Mouse (Mus musculus) olfactory bulb, adult 2 months (tissue): ENCODE measurements around the gene Rad51d. TPM values are rescaled to one million over a fixed set of nuclear protein-coding genes. Genes with fewer than 3 reads are reported as not detected.
A peak's percentile ranks its signal among the peaks of the same experiment; 100 is the strongest.

Source experiments
- H3K27ac ChIP-seq: fragments of 200-500 bp; 2 replicates; pipeline ENCODE4 v1.5.1; 2012; ENCODE audit warnings: low read depth, low read length; ENCODE audit not compliant: insufficient read depth
- H3K4me1 ChIP-seq: fragments of 200-500 bp; 2 replicates; pipeline ENCODE4 v1.6.1; 2012; ENCODE audit warnings: low read length; ENCODE audit not compliant: control insufficient read depth, insufficient read depth
- H3K4me3 ChIP-seq: fragments of 200-500 bp; 2 replicates; pipeline ENCODE4 v1.5.1; 2012; ENCODE audit warnings: mild to moderate bottlenecking, low read depth, low read length, moderate library complexity; ENCODE audit not compliant: insufficient read depth
- CTCF ChIP-seq: fragments of 200-500 bp; IDR thresholded peaks from 2 replicates; pipeline ENCODE4 v1.5.1; 2012; ENCODE audit warnings: low read depth, mild to moderate bottlenecking, low read length, moderate library complexity; ENCODE audit not compliant: insufficient read depth
- POLR2A ChIP-seq: fragments of 200-500 bp; IDR thresholded peaks from 2 replicates; pipeline ENCODE4 v1.6.1; 2012; ENCODE audit warnings: mild to moderate bottlenecking, low read depth, low read length, moderate library complexity; ENCODE audit not compliant: insufficient read depth
- WGBS: fragments of 180-500 bp; shearing (Covaris S2); methylation state at CpG from one replicate; pipeline ENCODE4 v1.1.7; 2018; 5-methylcytosine and 5-hydroxymethylcytosine counted together
- polyA plus RNA-seq: library from polyadenylated mRNA; stranded (reverse); fragments of >200 nt; gene quantifications from 2 replicates; pipeline ENCODE4 v1.2.4, GENCODE M21; 2012; ENCODE audit warnings: low replicate concordance; ENCODE audit not compliant: missing spikeins, insufficient read depth, insufficient read length

The Rad51d gene
- polyA plus RNA-seq, 1 experiment: not detected

- Histone ChIP-seq H3K4me1 (no peaks in the 10 kb centered on the region), H3K27ac (no peak overlapping the region), H3K4me3 (no peak overlapping the region)
- no peak for TF ChIP-seq POLR2A
- no peak for TF ChIP-seq CTCF
- WGBS: 94% methylated on average over 20 of the region's 20 CpGs
Observed at GRCm38 (mm10) chr11:82901606-82902310, 11.3 kb upstream of the Rad51d start.

- no peaks in the 10 kb centered on the region for H3K4me1 ChIP-seq
- H3K27ac ChIP-seq: no peak overlapping the region
- 95% methylated on average over 5 of the region's 5 CpGs for WGBS
- H3K4me3 ChIP-seq: no peak overlapping the region
- TF ChIP-seq CTCF (no peak), POLR2A (no peak)
Observed at GRCm38 (mm10) chr11:82899720-82900119, 9.3 kb upstream of the Rad51d start.

- Histone ChIP-seq H3K4me1 (no peaks in the 10 kb centered on the region), H3K27ac (no peak overlapping the region), H3K4me3 (no peak overlapping the region)
- 87% methylated on average over 10 of the region's 10 CpGs for WGBS
- TF ChIP-seq POLR2A: no peak
- no peak for TF ChIP-seq CTCF
Observed at GRCm38 (mm10) chr11:82897478-82897877, 7.1 kb upstream of the Rad51d start.

- TF ChIP-seq POLR2A (no peak), CTCF (no peak)
- WGBS: 67% methylated on average over 7 of the region's 7 CpGs
- no peak within 1 kb of the TSS for H3K4me3 ChIP-seq
- H3K27ac ChIP-seq: no peak within 1 kb of the TSS
- peaks cover 18% of the 10 kb centered on the region for H3K4me1 ChIP-seq
Observed at GRCm38 (mm10) chr11:82891936-82892335, 1.5 kb upstream of the Rad51d start, which contains the start of gene Fndc8. Fndc8 (plus strand) TSS chr11:82892124.

GRCm38 (mm10) chr11:82889524-82890341 is 681 bp downstream of the Rad51d start:
- peak overlapping the region; percentile 88 for H3K4me3 ChIP-seq
- 4% methylated on average over 31 of the region's 31 CpGs for WGBS
- H3K4me1 ChIP-seq: peaks cover 18% of the 10 kb centered on the region
- H3K27ac ChIP-seq: 0 out of 2 replicates have a peak overlapping the region, but pooled peaks have one; percentile 16
- TF ChIP-seq POLR2A (no peak), CTCF (no peak)

GRCm38 (mm10) chr11:82888491-82888946 is 1.9 kb downstream of the Rad51d start:
- no peak overlapping the region for H3K27ac ChIP-seq
- H3K4me3 ChIP-seq: no peak overlapping the region
- TF ChIP-seq POLR2A: no peak
- TF ChIP-seq CTCF: no peak
- 45% methylated on average over 10 of the region's 10 CpGs for WGBS
- H3K4me1 ChIP-seq: peaks cover 18% of the 10 kb centered on the region

GRCm38 (mm10) chr11:82886559-82886958 is 3.9 kb downstream of the Rad51d start:
- H3K4me1 ChIP-seq: peaks cover 18% of the 10 kb centered on the region
- H3K27ac ChIP-seq: no peak overlapping the region
- no peak overlapping the region for H3K4me3 ChIP-seq
- no peak for TF ChIP-seq POLR2A
- no peak for TF ChIP-seq CTCF
- 92% methylated on average over 3 of the region's 3 CpGs for WGBS

- no peak for TF ChIP-seq POLR2A
- TF ChIP-seq CTCF: no peak
- Histone ChIP-seq H3K4me3 (no peak overlapping the region), H3K27ac (no peak overlapping the region), H3K4me1 (peaks cover under 1% of the 10 kb centered on the region)
- 87% methylated on average over 8 of the region's 8 CpGs for WGBS
Observed at GRCm38 (mm10) chr11:82883180-82883579, 7.2 kb downstream of the Rad51d start.

- H3K27ac ChIP-seq: no peak overlapping the region
- H3K4me1 ChIP-seq: no peaks in the 10 kb centered on the region
- H3K4me3 ChIP-seq: no peak overlapping the region
- 49% methylated on average over 7 of the region's 7 CpGs for WGBS
- TF ChIP-seq POLR2A: no peak
- TF ChIP-seq CTCF: no peak
Observed at GRCm38 (mm10) chr11:82877726-82878344, 12.6 kb downstream of the Rad51d start.
